Mouse (Mus musculus): Measurements from ENCODE around the gene Dynlt1f.
"Not testable (repeated sequence)": the region's sequence is repeated elsewhere in the genome, so short reads cannot be mapped to it uniquely, and the experiment has no call there.

GRCm38 (mm10) chr17:6632850-6633249 lies 22.9 kb downstream of the Dynlt1f start:
- TF ChIP-seq CTCF, POLR2A (IDR thresholded peaks at IDR 0.05; ENCODE audit: insufficient read depth, low read depth, low read length): not testable (repeated sequence)
